Mouse (Mus musculus): ENCODE measurements around the gene Snrnp70.

DNA sequence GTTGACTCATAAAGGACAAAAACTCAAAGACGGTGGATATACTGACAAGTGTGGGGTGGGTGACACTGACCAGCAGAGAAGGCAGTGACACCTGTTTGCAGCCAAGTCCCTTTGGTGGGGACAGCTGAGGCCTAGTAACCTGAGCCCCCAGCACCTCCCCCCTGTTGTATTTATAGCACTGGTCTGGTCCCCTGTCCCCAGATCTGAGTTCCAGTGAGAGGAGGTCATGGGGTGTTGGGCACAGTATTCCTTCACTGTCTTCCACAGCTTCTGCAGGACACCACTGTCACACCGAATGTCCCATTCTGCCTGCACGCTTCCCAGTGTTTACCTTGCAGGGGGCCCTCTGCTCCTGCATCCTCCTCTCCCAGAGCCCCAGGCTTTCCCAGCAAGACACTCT, 60.9 kb downstream of the Snrnp70 start:
- no peak for TF ChIP-seq GATA1 (IDR thresholded peaks at IDR 0.05; ENCODE audit: borderline replicate concordance, low read length)
- no peak for TF ChIP-seq FLI1 (IDR thresholded peaks at IDR 0.05; ENCODE audit: low read length)
